Mouse (Mus musculus) intestine, embryonic 14.5 days (tissue): Measurements from ENCODE around the gene Rasa3. TPM values are rescaled to one million over a fixed set of nuclear protein-coding genes. Genes with fewer than 3 reads are reported as not detected.
A peak's percentile ranks its signal among the peaks of the same experiment; 100 is the strongest.

Experiments used
- ATAC-seq: fragments of 200-750 bp; cut with Nextera tagmentation; replicated peaks from 2 replicates; pipeline ENCODE4 v1.8.0; 2017; ENCODE audit warnings: low read depth, moderate number of reproducible peaks, moderate TSS enrichment, moderate library complexity; ENCODE audit not compliant: low FRiP score, low TSS enrichment
- DNase-seq: peaks from one replicate; pipeline ENCODE4 v3.0.0-alpha.2; 2018; ENCODE audit warnings: low spot score
- H3K27ac ChIP-seq: fragments of 300-500 bp; sonication (generic); 2 replicates; pipeline ENCODE4 v1.5.1; 2014; ENCODE audit warnings: low read depth, mild to moderate bottlenecking, control low read depth
- H3K27me3 ChIP-seq: fragments of 300-500 bp; sonication (generic); replicated peaks from 2 replicates; pipeline ENCODE4 v1.6.1; 2014; ENCODE audit warnings: low read length, control low read depth; ENCODE audit not compliant: control insufficient read depth, insufficient read depth
- H3K36me3 ChIP-seq: fragments of 300-500 bp; sonication (generic); 2 replicates; pipeline ENCODE4 v1.6.1; 2014; ENCODE audit warnings: low read length, control low read depth; ENCODE audit not compliant: control insufficient read depth, insufficient read depth
- H3K4me1 ChIP-seq: fragments of 300-500 bp; sonication (generic); replicated peaks from 2 replicates; pipeline ENCODE4 v1.6.1; 2014; ENCODE audit warnings: low read length, control low read depth, mixed read lengths; ENCODE audit not compliant: control insufficient read depth, insufficient read depth
- H3K4me2 ChIP-seq: fragments of 300-500 bp; sonication (generic); 2 replicates; pipeline ENCODE4 v1.6.1; 2014; ENCODE audit warnings: low read length
- H3K4me3 ChIP-seq: fragments of 300-500 bp; sonication (generic); 2 replicates; pipeline ENCODE4 v1.5.1; 2014; ENCODE audit warnings: low read depth, low read length, control low read depth, mixed read lengths
- H3K9ac ChIP-seq: fragments of 300-500 bp; sonication (generic); 2 replicates; pipeline ENCODE4 v1.6.1; 2014; ENCODE audit warnings: mild to moderate bottlenecking, low read length
- H3K9me3 ChIP-seq: fragments of 300-500 bp; sonication (generic); 2 replicates; pipeline ENCODE4 v1.6.1; 2016; ENCODE audit warnings: low read length, control low read depth; ENCODE audit not compliant: control insufficient read depth
- WGBS: fragments of 180-500 bp; shearing (Covaris S2); extraction: QIAGEN DNeasy Blood & Tissue Kit; methylation state at CpG from one replicate; pipeline ENCODE4 v1.1.7; 2014; 5-methylcytosine and 5-hydroxymethylcytosine counted together
- polyA plus RNA-seq: library from polyadenylated mRNA; unstranded; fragments of >200 nt; fragmentation: Nextera tagmentation; extraction: Ambion mirVana; gene quantifications from 2 replicates; pipeline ENCODE4 v1.2.1, GENCODE M21; 2014

Gene Rasa3
- polyA plus RNA-seq, 1 experiment from 2014 or later, result 24.9 TPM

DNA sequence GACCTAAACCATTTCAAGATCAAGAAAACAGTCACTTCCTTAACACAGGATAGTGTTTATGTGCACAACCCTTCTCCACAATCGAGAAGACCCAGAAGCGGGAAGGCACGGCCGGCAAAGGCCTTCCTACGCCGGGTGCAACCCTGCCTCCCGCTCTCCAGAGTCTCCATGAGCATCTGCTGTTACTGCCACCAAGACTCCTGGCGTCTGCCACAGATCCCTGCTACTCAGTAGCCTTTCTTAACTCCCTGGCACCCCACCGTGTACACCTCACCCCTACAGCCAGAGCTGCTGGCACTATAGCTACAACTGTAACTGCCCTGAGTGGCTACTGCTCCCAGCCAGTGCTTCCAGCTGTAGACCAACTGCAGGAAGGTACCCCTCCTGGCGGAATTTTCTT is 51.3 kb downstream of the Rasa3 start:
- DNase-seq, result no peak
- Histone ChIP-seq H3K27me3 (no peaks in the 10 kb centered on the region), H3K4me3 (no peak overlapping the region), H3K27ac (no peak overlapping the region), H3K4me1 (peaks cover 32% of the 10 kb centered on the region), H3K4me2 (no peak overlapping the region), H3K36me3 (peaks cover 6% of the 10 kb centered on the region; the same call in 1 of the 2 replicates), H3K9me3 (no peaks in the 10 kb centered on the region), H3K9ac (no peak overlapping the region)
- 77% methylated on average over 10 of the region's 10 CpGs for WGBS
- no peak for ATAC-seq

DNA sequence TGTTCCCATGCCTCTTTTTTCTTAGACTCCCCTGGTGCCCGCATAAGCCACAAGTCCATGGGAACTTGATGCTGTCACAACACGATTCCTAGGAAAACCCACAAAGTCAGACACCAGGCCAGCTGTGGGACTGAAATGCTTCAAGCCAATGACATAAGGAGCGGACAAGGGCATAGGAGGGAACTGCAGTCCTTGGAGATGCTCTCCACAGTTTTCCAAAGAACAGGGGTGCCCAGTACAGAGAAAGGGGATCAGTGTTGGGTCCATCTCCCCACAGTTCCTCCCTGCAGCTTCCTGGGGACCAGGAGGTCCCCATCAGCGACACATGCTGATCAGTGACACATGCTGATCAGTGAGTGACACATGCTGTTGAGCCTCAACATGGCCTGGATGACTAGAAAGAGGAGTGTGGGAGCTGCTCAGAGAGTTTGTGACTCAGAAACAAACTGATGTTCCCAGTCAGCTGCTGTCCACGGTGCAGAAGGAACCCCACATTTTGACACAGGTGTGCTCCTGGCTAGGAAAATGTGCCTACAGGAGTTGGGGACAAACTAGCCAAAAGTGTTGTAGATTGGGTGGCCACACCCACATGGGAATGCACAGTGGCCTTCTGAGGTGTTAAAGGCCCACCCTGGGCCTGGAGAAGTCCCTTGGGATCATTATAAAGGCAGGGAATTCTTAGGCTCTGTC is 52.0 kb downstream of the Rasa3 start:
- Histone ChIP-seq H3K4me3 (no peak overlapping the region), H3K4me1 (peaks cover 32% of the 10 kb centered on the region), H3K9me3 (no peaks in the 10 kb centered on the region), H3K4me2 (no peak overlapping the region), H3K9ac (no peak overlapping the region), H3K27ac (peak overlapping the region; percentile 72), H3K36me3 (no peaks in the 10 kb centered on the region), H3K27me3 (no peaks in the 10 kb centered on the region)
- DNase-seq, result no peak
- no peak for ATAC-seq
- 59% methylated on average over 5 of the region's 5 CpGs for WGBS

DNA sequence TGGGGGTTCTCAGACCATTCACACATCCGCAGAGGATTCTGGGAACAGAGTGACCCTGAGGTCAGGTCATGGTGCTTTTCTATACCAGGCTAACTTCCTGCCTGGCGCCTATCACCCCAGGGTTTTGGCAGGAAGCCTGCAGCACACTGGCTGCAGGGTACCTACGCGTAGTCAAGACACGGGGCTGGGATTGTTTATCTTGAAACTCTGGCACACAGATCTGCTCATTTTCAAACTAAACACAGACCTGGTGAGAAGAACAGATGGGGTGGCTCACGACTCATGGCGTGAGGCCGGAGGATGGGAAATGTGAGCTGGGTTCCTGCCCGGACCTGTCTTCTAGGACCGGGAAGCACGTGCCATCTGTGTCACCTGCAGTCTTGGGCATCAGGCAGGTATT is 52.5 kb downstream of the Rasa3 start:
- H3K9me3 ChIP-seq, result no peaks in the 10 kb centered on the region
- 21% methylated on average over 11 of the region's 11 CpGs for WGBS

DNA sequence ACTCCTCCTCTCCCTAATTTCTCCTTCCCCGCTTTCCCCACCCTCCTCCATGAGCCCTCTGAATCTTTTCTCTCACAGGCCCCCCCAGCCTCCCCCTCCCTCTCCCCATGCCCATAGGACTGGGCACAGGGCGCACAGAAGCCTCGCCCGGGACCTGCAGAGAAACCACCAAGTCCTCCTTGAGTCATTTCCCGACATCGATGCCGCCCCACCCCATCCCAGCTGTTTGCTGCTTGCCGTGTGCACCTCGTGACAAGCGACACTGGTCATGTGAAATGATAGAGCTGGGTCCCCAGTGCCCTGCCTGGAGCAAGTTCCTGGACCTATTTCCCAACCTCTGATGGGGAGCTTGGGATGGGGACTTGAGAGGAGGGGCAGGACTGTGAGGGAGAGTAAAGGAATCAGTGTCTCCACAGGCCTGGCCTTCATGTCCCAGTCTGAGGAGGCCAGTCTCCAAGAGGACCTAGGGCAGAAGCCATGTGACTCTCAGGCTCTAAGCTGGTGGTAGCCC is 53.4 kb downstream of the Rasa3 start:
- ATAC-seq (peak; percentile 40; the same call in 1 of the 2 replicates), DNase-seq (no peak)
- no peak overlapping the region for H3K4me2 ChIP-seq
- H3K4me1 ChIP-seq, result peaks cover 32% of the 10 kb centered on the region
- no peaks in the 10 kb centered on the region for H3K36me3 ChIP-seq
- H3K27ac ChIP-seq, result peak overlapping the region; percentile 72
- H3K9ac ChIP-seq, result no peak overlapping the region
- H3K4me3 ChIP-seq, result no peak overlapping the region
- H3K27me3 ChIP-seq, result no peaks in the 10 kb centered on the region
- 46% methylated on average over 10 of the region's 10 CpGs for WGBS
- H3K9me3 ChIP-seq, result no peaks in the 10 kb centered on the region

More for the DNA sequence above, 52.5 kb downstream of the Rasa3 start:
- peak; percentile 61 for DNase-seq
- Histone ChIP-seq H3K27me3 (no peaks in the 10 kb centered on the region), H3K36me3 (no peaks in the 10 kb centered on the region), H3K27ac (peak overlapping the region; percentile 72), H3K4me1 (peaks cover 32% of the 10 kb centered on the region), H3K9ac (no peak overlapping the region), H3K4me2 (no peak overlapping the region), H3K4me3 (no peak overlapping the region)
- peak; percentile 25; the same call in 1 of the 2 replicates for ATAC-seq

DNA sequence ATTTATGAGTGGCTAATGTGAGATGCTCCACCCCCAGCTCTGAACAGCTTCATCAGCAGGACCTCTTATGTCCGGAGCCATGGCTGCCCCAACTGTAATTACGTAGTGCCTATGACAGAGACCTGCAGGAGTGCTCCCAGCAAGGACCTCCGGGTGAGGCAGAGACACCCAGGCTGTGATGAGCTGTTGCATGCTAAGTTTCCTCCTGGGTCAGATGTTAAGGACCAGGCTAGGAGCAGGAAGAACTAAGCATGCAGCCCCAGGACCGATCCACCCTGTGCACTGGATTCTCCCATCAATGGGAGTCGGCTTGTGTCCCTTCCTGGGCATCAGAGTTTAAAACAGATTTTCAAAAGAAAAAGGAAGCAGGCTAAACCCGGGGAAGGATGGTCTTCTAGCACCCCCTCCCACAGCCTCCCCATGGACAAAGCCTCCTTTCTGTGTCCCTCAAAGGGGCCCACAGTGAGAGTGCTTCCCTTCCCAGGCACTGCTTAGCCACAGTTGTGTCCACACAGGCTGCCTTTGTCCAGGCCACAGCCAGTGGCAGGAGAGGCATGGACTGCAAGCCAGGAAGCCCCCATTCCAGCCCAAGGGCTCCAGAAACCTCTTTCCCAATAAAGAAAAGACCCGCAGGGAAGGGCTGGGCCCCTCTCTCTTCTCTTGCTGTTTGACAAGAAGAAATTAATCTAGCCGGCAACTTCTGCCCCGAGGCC is 54.2 kb downstream of the Rasa3 start:
- H3K4me2 ChIP-seq, result no peak overlapping the region
- 32% methylated on average over 9 of the region's 9 CpGs for WGBS
- H3K4me3 ChIP-seq, result no peak overlapping the region
- H3K36me3 ChIP-seq, result no peaks in the 10 kb centered on the region
- H3K27me3 ChIP-seq, result no peaks in the 10 kb centered on the region
- DNase-seq, result no peak
- no peaks in the 10 kb centered on the region for H3K9me3 ChIP-seq
- no peak overlapping the region for H3K9ac ChIP-seq
- peak overlapping the region; percentile 72; the same call in 1 of the 2 replicates for H3K27ac ChIP-seq
- H3K4me1 ChIP-seq, result peaks cover 32% of the 10 kb centered on the region
- ATAC-seq, result peak; percentile 71

DNA sequence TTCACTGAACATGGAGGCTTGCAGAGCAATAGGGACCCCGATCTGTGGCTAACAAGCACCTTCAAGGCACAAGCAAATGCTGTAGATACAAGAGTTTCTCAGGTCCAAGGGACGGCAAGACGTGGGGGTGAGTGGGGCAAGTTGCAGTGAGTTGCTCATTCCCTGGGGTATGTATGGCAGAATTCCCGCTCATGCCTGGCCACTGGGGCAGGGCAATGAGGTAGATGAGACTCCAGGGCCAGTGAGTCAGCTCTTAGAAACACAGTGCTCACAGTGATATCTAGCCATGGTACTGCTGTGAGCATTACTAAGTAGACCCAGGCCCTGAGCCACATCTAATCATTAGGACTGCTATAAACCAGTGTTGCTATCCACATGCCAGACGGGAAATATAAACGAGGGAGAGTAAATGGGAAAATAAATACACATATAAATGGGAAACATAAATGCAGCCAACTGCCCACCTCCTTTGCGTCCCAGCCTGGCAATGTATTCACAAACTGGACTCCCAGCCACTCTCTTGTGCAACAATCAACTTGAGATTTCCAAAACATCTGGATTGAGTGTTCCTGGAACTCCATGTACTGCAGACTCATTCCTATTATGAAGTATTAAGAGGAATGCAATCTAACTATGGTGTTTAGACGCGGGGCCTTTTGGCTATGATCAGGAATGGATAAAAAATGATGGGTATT is 57.0 kb downstream of the Rasa3 start:
- no peak overlapping the region for H3K4me2 ChIP-seq
- peaks cover 29% of the 10 kb centered on the region for H3K4me1 ChIP-seq
- H3K9ac ChIP-seq, result no peak overlapping the region
- H3K27ac ChIP-seq, result no peak overlapping the region
- ATAC-seq (no peak), DNase-seq (no peak)
- 87% methylated on average over 9 of the region's 9 CpGs for WGBS
- no peaks in the 10 kb centered on the region for H3K36me3 ChIP-seq
- H3K4me3 ChIP-seq, result no peak overlapping the region
- no peaks in the 10 kb centered on the region for H3K9me3 ChIP-seq
- no peaks in the 10 kb centered on the region for H3K27me3 ChIP-seq

DNA sequence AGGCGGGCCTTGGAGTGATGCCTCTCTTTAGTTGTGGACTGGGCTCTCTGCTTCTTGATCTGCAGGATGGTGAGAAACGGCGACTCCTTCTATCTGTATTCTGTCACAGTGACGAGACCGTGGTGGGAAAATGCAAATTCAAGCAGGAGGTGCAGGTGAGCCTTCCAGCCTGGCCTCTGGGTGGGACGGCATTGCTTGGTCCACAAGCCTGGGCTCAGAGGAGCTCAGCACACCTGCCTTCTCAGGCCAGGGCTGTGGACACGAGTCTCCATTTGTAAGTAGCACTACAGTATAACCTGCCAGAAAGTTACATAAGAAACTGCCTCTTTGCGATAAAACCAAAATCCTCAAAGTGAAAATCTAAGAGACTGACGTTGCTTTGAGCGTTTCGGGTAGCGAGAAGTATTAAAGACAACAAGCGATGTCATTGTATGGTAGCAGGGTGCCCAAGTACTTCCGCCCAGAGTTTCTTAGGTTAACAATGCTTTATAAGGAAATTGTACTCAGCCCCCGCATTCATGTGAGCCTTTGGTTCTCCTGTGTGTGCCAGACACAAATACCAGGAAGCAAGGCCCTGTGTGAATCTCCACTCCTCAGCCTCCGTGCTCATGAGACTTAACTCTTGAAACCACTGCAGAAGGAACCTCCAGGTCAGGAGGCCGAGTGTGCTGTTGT is 60.4 kb downstream of the Rasa3 start:
- Histone ChIP-seq H3K4me1 (no peaks in the 10 kb centered on the region), H3K27ac (peak overlapping the region; percentile 45; the same call in 1 of the 2 replicates), H3K4me3 (no peak overlapping the region), H3K36me3 (peaks cover 19% of the 10 kb centered on the region), H3K4me2 (no peak overlapping the region), H3K9me3 (no peaks in the 10 kb centered on the region), H3K9ac (no peak overlapping the region), H3K27me3 (no peaks in the 10 kb centered on the region)
- DNase-seq (no peak), ATAC-seq (no peak)
- 73% methylated on average over 17 of the region's 17 CpGs for WGBS

DNA sequence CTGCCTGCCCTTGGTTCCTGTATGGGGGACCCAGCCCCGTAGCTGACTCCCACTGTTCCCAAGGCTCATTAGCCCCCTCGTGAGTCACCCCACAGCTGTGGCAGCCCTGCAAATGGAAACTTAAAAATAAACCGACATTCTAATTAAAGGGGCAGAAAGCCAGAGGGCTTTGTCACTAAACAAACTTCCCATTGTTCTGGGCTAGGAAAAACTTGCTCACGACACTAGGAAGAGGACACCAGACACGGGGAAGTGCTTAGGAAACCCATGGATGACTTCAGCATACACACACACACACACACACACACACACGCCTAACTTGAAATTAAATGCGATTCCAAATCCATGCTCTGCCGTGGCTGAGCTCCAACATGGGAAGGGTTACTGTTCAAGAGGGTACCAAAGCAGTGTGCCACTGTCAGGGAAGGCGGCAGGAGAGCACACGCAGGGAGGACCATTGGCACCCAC is 62.4 kb downstream of the Rasa3 start:
- DNase-seq (no peak), ATAC-seq (no peak)
- H3K4me2 ChIP-seq, result no peak overlapping the region
- H3K4me1 ChIP-seq, result no peaks in the 10 kb centered on the region
- 62% methylated on average over 10 of the region's 10 CpGs for WGBS
- no peak overlapping the region for H3K9ac ChIP-seq
- no peaks in the 10 kb centered on the region for H3K27me3 ChIP-seq
- peaks cover 19% of the 10 kb centered on the region for H3K36me3 ChIP-seq
- H3K4me3 ChIP-seq, result no peak overlapping the region
- H3K27ac ChIP-seq, result no peak overlapping the region
- no peaks in the 10 kb centered on the region for H3K9me3 ChIP-seq
